Mouse (Mus musculus) embryonic facial prominence, embryonic 14.5 days (tissue): ENCODE data around the gene Uox. TPM values are rescaled to one million over a fixed set of nuclear protein-coding genes. Genes with fewer than 3 reads are reported as not detected.

ENCODE experiments used
- ATAC-seq: fragments of 200-750 bp; cut with Nextera tagmentation; 2 replicates; pipeline ENCODE4 v1.8.0; 2017; ENCODE audit warnings: low read depth, moderate number of reproducible peaks, moderate TSS enrichment
- DNase-seq: peaks from one replicate; pipeline ENCODE4 v3.0.0-alpha.2; 2015; ENCODE audit warnings: low spot score
- H3K27ac ChIP-seq: fragments of 300-500 bp; sonication (generic); replicated peaks from 2 replicates; pipeline ENCODE4 v1.5.1; 2014; ENCODE audit warnings: low read depth, mild to moderate bottlenecking, low read length, moderate library complexity
- H3K27me3 ChIP-seq: fragments of 300-500 bp; sonication (generic); replicated peaks from 2 replicates; pipeline ENCODE4 v1.6.1; 2014; ENCODE audit warnings: low read length; ENCODE audit not compliant: control insufficient read depth, insufficient read depth
- H3K36me3 ChIP-seq: fragments of 300-500 bp; sonication (generic); 2 replicates; pipeline ENCODE4 v1.6.1; 2014; ENCODE audit warnings: low read length, mixed read lengths; ENCODE audit not compliant: control insufficient read depth, insufficient read depth
- H3K4me1 ChIP-seq: fragments of 300-500 bp; sonication (generic); 2 replicates; pipeline ENCODE4 v1.6.1; 2014; ENCODE audit warnings: antibody characterized with exemption, low read length; ENCODE audit not compliant: control insufficient read depth, insufficient read depth
- H3K4me2 ChIP-seq: fragments of 300-500 bp; sonication (generic); 2 replicates; pipeline ENCODE4 v1.6.1; 2014; ENCODE audit warnings: low read depth, mild to moderate bottlenecking, low read length, moderate library complexity, mixed read lengths
- H3K4me3 ChIP-seq: fragments of 300-500 bp; sonication (generic); 2 replicates; pipeline ENCODE4 v1.5.1; 2014; ENCODE audit warnings: low read depth, mild to moderate bottlenecking, low read length
- H3K9ac ChIP-seq: fragments of 300-500 bp; sonication (generic); 2 replicates; pipeline ENCODE4 v1.6.1; 2014; ENCODE audit warnings: low read depth, mild to moderate bottlenecking, low read length, moderate library complexity, mixed read lengths
- H3K9me3 ChIP-seq: fragments of 300-500 bp; sonication (generic); 2 replicates; pipeline ENCODE4 v1.6.1; 2016; ENCODE audit warnings: low read length; ENCODE audit not compliant: control insufficient read depth
- WGBS: fragments of 180-500 bp; shearing (Covaris S2); extraction: QIAGEN DNeasy Blood & Tissue Kit; methylation state at CpG from one replicate; pipeline ENCODE4 v1.1.7; 2014; 5-methylcytosine and 5-hydroxymethylcytosine counted together
- polyA plus RNA-seq: library from polyadenylated mRNA; unstranded; fragments of >200 nt; fragmentation: Nextera tagmentation; extraction: Ambion mirVana; gene quantifications from 2 replicates; pipeline ENCODE4 v1.2.1, GENCODE M21; 2014

Uox gene
- polyA plus RNA-seq, 1 experiment from 2014 or later = 0.85 TPM

DNA sequence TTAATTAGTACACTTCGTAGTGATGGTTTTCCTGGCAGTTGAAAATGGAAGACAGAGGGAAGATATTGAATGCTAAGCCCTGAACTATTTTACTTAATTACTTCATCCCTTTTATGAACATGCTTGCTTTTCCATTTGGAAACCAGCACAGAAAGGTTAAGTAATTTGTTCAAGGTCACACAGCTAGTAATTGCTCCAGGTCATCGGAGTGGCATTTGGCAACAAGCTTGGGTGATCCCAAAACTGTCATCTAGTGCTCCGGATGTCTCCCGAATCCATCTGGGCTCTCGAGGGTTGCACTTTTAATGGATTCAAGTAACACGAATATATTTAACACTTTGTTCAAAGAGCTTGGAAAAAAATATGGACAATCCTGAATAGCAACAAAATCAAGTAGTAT lies 713 bp downstream of the Uox start:
- Histone ChIP-seq H3K36me3 (no peaks in the 10 kb centered on the region), H3K4me2 (no peak overlapping the region), H3K9ac (no peak overlapping the region), H3K27me3 (no peaks in the 10 kb centered on the region), H3K4me3 (no peak overlapping the region), H3K9me3 (no peaks in the 10 kb centered on the region), H3K27ac (no peak overlapping the region), H3K4me1 (no peaks in the 10 kb centered on the region)
- DNase-seq (no peak), ATAC-seq (no peak)
- WGBS = 78% methylated on average over 6 of the region's 6 CpGs

DNA sequence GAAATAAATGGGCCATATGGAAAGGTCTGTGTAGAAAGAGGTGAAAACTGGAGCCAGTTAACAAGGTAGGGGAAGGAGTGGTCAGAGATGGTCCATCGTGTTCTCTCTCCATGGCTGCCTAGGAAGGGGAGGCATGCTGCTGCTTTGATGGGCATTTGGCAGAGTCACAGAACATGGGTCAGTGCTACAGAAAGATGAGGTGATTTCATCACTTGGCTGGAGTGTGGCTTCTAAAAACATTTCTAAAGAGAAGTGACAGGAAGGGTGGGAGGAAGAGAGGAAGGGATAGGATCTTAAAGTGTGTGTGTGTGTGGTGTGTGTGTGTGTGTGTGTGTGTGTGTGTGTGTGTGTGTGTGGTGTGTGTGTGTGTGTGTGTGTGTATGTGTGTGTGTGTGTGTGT lies 1.1 kb downstream of the Uox start:
- no peak for DNase-seq
- WGBS = 77% methylated on average over 1 of the region's 1 CpGs
- Histone ChIP-seq H3K4me3 (no peak overlapping the region), H3K36me3 (no peaks in the 10 kb centered on the region), H3K4me1 (no peaks in the 10 kb centered on the region), H3K27ac (no peak overlapping the region), H3K27me3 (no peaks in the 10 kb centered on the region), H3K9ac (no peak overlapping the region), H3K9me3 (no peaks in the 10 kb centered on the region), H3K4me2 (no peak overlapping the region)
- no peak for ATAC-seq

DNA sequence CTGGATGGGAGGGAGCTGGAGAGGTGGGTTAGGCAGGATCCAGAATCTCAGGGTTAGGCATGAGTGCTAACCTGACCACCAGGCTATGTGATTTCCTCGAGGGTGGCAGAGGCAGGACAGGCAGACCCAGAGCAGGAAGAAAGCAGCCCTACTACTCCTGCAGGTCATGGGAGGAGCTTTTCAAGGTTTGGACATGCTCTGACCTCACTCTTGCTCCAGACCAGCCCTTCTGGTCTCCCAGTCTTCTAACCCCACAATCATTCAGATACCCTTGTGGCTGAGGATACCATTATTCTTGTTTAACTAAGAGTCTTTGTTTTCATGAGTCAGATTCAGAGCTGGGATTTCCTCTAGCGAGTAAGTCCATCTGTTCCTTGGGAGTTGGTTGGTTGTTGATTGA lies 7.4 kb downstream of the Uox start:
- no peaks in the 10 kb centered on the region for H3K36me3 ChIP-seq
- no peak overlapping the region for H3K4me2 ChIP-seq
- ATAC-seq = no peak
- H3K4me1 ChIP-seq = no peaks in the 10 kb centered on the region
- no peaks in the 10 kb centered on the region for H3K9me3 ChIP-seq
- DNase-seq = no peak
- H3K9ac ChIP-seq = no peak overlapping the region
- H3K27me3 ChIP-seq = no peaks in the 10 kb centered on the region
- no peak overlapping the region for H3K4me3 ChIP-seq
- no peak overlapping the region for H3K27ac ChIP-seq
- whole genome bisulfite sequencing = 79% methylated on average over 2 of the region's 2 CpGs

DNA sequence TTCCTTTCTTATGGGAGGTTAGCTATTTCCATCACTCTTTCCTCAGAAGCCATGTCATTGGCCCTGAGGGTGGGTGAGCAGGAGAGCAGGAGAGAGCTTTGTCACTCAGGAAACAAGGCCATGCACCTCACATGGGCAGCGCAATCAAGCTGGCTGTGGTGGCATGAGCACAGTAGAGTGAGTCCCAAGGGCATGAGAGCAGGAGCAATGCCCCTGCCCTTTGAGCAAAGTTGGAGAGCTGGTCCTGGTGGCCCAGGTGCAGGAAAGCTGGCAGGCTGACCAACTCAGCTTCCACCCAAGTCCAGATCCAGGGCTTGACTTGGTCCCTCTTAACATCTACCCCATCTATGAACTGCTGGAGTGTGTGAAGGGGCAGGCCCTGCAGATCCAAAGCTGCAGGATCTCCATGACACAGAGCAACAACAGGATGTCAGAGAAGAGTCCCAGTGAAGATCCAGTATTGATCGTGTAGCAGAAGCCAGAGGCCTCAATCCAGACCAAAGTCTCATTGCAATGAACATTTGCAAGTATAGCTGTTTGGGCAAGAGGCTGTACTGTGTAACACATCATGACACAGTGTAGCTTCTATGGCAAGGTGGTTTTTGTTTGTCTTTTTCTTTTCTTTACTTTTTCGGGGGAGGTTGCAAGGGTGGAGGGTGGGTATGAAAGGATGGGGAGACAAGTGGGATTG lies 10.0 kb downstream of the Uox start:
- Histone ChIP-seq H3K27ac (no peak overlapping the region), H3K36me3 (no peaks in the 10 kb centered on the region), H3K9ac (no peak overlapping the region), H3K4me2 (no peak overlapping the region), H3K9me3 (no peaks in the 10 kb centered on the region), H3K4me3 (no peak overlapping the region), H3K4me1 (no peaks in the 10 kb centered on the region), H3K27me3 (no peaks in the 10 kb centered on the region)
- WGBS = 88% methylated on average over 3 of the region's 3 CpGs
- DNase-seq (no peak), ATAC-seq (no peak)

DNA sequence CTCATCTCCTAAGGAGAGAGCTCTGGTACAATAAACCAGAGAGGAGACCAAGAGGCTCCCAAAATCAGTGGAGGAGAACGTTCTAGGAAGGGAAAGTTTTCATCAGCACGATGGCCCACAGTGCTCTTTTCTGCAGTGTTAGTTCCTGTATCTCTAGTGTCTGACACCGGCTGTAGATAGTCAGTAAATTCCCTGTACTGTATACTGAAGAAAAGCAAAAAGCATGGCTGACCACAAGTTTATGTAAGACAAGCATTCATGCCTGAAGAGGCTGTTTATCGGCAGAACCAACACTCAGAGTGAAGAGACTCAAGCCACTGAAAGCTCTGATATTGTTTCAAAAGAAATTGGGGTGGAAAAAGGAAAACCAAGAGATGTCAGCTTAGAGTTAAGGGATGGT lies 13.3 kb downstream of the Uox start:
- H3K4me2 ChIP-seq = peak overlapping the region; percentile 11; the same call in 1 of the 2 replicates
- no peaks in the 10 kb centered on the region for H3K27me3 ChIP-seq
- H3K4me3 ChIP-seq = no peak overlapping the region
- no peaks in the 10 kb centered on the region for H3K4me1 ChIP-seq
- 77% methylated on average over 4 of the region's 4 CpGs for WGBS
- no peaks in the 10 kb centered on the region for H3K9me3 ChIP-seq
- no peaks in the 10 kb centered on the region for H3K36me3 ChIP-seq
- no peak overlapping the region for H3K9ac ChIP-seq
- DNase-seq = no peak
- H3K27ac ChIP-seq = no peak overlapping the region
- ATAC-seq = no peak

DNA sequence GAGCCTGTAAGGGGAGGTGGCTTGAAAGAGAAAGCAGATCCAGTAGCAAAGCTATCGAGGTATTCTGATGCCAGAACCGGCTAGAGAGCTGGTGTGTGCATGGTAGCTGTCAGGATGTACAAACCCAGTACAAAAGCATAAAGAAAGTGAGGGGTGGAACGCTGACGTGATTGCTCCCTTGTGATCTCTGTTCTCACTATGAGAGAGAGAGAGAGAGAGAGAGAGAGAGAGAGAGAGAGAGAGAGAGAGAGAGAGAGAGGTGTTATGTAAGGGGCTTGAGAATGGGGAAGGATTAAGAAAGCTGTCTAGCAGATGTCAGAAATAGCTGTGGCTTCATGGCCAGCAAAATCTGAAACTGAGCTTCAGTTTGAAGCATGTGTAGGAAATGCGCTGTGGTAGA lies 13.7 kb downstream of the Uox start:
- peak overlapping the region; percentile 11 for H3K4me2 ChIP-seq
- ATAC-seq = no peak

DNA sequence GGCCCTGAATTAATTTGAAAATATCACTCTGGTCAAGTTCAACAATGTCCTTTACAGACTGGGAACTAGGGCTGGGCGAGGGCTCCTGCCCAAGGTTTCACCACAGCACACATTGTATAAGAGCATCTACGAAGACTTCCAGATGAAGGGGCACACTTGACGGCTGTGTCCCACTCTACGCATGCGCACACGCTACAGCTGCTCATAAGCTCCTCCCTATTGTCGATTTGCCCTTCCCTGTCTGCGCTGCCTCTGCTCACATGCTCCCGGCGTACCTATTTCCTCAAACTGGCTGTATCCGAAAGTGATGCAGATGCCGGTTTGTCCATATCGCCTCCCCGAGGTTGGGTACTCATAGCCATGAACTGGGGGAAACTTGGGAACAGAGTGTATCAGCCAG lies 16.4 kb downstream of the Uox start:
- H3K4me2 ChIP-seq = no peak overlapping the region
- 92% methylated on average over 14 of the region's 14 CpGs for WGBS
- DNase-seq (no peak), ATAC-seq (no peak)
- H3K9me3 ChIP-seq = no peaks in the 10 kb centered on the region
- no peaks in the 10 kb centered on the region for H3K27me3 ChIP-seq
- no peak overlapping the region for H3K4me3 ChIP-seq
- H3K9ac ChIP-seq = no peak overlapping the region
- H3K27ac ChIP-seq = no peak overlapping the region
- no peaks in the 10 kb centered on the region for H3K4me1 ChIP-seq
- H3K36me3 ChIP-seq = no peaks in the 10 kb centered on the region

More for the DNA sequence above, 13.7 kb downstream of the Uox start:
- 47% methylated on average over 5 of the region's 5 CpGs for WGBS
- Histone ChIP-seq H3K9me3 (no peaks in the 10 kb centered on the region), H3K27ac (no peak overlapping the region), H3K4me1 (no peaks in the 10 kb centered on the region), H3K36me3 (no peaks in the 10 kb centered on the region), H3K27me3 (no peaks in the 10 kb centered on the region), H3K9ac (no peak overlapping the region), H3K4me3 (no peak overlapping the region)
- DNase-seq = peak; percentile 43

DNA sequence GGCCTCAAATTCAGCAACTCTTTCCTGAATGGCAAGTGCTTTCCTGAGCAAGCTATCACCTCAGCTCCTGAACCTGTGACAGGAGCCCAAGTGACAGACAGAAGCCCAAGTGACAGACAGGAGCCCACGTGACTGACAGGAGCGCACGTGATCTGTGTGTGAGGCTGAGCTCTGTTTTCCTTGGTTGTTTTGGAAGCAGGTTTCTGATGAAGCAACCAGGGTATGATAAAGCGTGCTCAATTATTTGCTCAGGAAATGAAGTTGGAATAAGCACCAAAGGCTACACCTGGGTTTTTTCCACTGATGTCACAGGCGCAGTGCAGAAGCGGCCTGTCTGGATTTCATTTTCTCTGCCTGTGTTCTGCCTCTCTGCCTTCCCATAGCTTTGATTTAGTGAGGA lies 19.3 kb downstream of the Uox start:
- H3K27ac ChIP-seq = no peak overlapping the region
- ATAC-seq (no peak), DNase-seq (no peak)
- H3K9ac ChIP-seq = no peak overlapping the region
- 65% methylated on average over 6 of the region's 6 CpGs for WGBS
- no peak overlapping the region for H3K4me3 ChIP-seq
- H3K4me1 ChIP-seq = no peaks in the 10 kb centered on the region
- H3K36me3 ChIP-seq = no peaks in the 10 kb centered on the region
- no peaks in the 10 kb centered on the region for H3K9me3 ChIP-seq
- H3K27me3 ChIP-seq = no peaks in the 10 kb centered on the region
- no peak overlapping the region for H3K4me2 ChIP-seq

DNA sequence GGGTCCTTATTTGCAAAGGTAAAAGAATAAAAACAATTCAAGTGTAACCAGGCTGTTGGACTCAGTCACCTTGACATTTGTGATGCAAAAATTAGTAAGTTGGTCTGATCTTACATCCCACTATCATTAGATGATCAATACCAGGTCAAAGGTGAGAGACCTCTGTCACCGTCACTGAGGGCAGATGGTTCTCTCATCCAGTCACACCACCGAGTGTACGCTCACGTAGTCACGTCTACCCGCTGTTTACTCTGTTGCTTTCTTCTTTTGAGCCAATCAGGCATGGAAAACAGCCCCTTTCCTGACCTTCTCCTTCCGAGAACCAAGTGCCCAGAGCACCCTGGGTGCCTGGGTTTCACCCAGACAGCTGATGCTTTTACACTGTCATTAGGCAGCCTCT lies 20.9 kb downstream of the Uox start:
- no peaks in the 10 kb centered on the region for H3K36me3 ChIP-seq
- H3K9me3 ChIP-seq = no peaks in the 10 kb centered on the region
- H3K4me3 ChIP-seq = no peak overlapping the region
- H3K27ac ChIP-seq = no peak overlapping the region
- ATAC-seq (no peak), DNase-seq (no peak)
- 84% methylated on average over 7 of the region's 7 CpGs for WGBS
- no peak overlapping the region for H3K9ac ChIP-seq
- no peaks in the 10 kb centered on the region for H3K4me1 ChIP-seq
- H3K27me3 ChIP-seq = no peaks in the 10 kb centered on the region
- no peak overlapping the region for H3K4me2 ChIP-seq
